Mouse (Mus musculus) ES-Bruce4 (cell line): ENCODE data around the gene Psma6. TPM values are rescaled to one million over a fixed set of nuclear protein-coding genes. Genes with fewer than 3 reads are reported as not detected.

Source experiments
- H3K27ac ChIP-seq: 2 replicates; pipeline ENCODE4 v1.5.1; 2012; ENCODE audit warnings: low read length, inconsistent platforms; ENCODE audit not compliant: insufficient read depth
- H3K27me3 ChIP-seq: 2 replicates; pipeline ENCODE4 v1.6.1; 2012; ENCODE audit warnings: mild to moderate bottlenecking, low read length, inconsistent platforms; ENCODE audit not compliant: control insufficient read depth, poor library complexity, insufficient read depth, severe bottlenecking
- H3K36me3 ChIP-seq: 2 replicates; pipeline ENCODE4 v1.6.1; 2012; ENCODE audit warnings: inconsistent platforms, mild to moderate bottlenecking, low read length, moderate library complexity; ENCODE audit not compliant: control insufficient read depth, poor library complexity, insufficient read depth, severe bottlenecking
- H3K4me1 ChIP-seq: one replicate; pipeline ENCODE4 v1.8.1; 2011; ENCODE audit warnings: low read length; ENCODE audit not compliant: control insufficient read depth, insufficient read depth
- H3K4me3 ChIP-seq: 2 replicates; pipeline ENCODE4 v1.5.1; 2011; ENCODE audit warnings: low read depth, mild to moderate bottlenecking, low read length
- H3K9ac ChIP-seq: 2 replicates; pipeline ENCODE4 v1.6.1; 2012; ENCODE audit warnings: low read depth, mild to moderate bottlenecking, inconsistent platforms; ENCODE audit not compliant: poor library complexity, severe bottlenecking
- H3K9me3 ChIP-seq: replicated peaks from 2 replicates; pipeline ENCODE4 v1.6.1; 2012; ENCODE audit warnings: mild to moderate bottlenecking, low read length, inconsistent platforms; ENCODE audit not compliant: control insufficient read depth, poor library complexity, insufficient read depth, severe bottlenecking
- CTCF ChIP-seq: IDR thresholded peaks from one replicate; pipeline ENCODE4 v1.8.1; 2011; ENCODE audit warnings: low read depth, low read length
- EP300 ChIP-seq: IDR thresholded peaks from 2 replicates; pipeline ENCODE4 v1.6.1; 2011; ENCODE audit warnings: low read depth, low read length; ENCODE audit not compliant: insufficient read depth
- POLR2A ChIP-seq: IDR thresholded peaks from one replicate; pipeline ENCODE4 v1.8.1; 2011; ENCODE audit warnings: low read length; ENCODE audit not compliant: insufficient read depth
- polyA plus RNA-seq: library from polyadenylated mRNA; stranded (reverse); fragments of >200 nt; gene quantifications from 2 replicates; pipeline ENCODE4 v1.2.4, GENCODE M21; 2011; ENCODE audit warnings: low read depth; ENCODE audit not compliant: missing spikeins, insufficient read depth, insufficient read length

Psma6 gene
- polyA plus RNA-seq, 1 experiment: 308 TPM

GRCm38 (mm10) chr12:55461767-55462166 lies 77.7 kb downstream of the Psma6 start:
- Histone ChIP-seq H3K9ac (no peak overlapping the region), H3K4me1 (no peaks in the 10 kb centered on the region), H3K9me3 (no peaks in the 10 kb centered on the region), H3K27ac (no peak overlapping the region), H3K4me3 (no peak overlapping the region), H3K36me3 (no peaks in the 10 kb centered on the region), H3K27me3 (no peaks in the 10 kb centered on the region)
- TF ChIP-seq EP300 (no peak), POLR2A (no peak), CTCF (no peak)

DNA sequence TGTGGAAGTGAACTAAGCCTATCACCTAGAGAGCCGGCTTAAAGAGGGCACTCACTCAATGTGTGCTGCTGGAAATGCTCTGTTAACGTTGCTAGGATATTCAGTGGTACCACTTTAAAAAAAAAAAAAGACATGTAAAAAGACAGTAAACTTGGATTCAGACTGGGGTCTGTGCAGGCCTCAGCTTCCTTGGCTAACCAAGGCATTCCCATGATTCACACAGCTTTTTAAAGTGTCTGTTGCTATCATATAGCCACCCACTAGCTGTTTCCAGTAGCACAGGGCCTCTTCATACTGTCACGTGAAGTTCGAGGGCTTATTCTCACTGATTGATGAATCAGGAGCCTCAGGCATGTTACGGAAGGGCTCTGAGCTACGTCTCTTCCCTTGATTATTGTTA lies 78.4 kb downstream of the Psma6 start:
- no peak overlapping the region for H3K9ac ChIP-seq
- no peak overlapping the region for H3K4me3 ChIP-seq
- no peaks in the 10 kb centered on the region for H3K4me1 ChIP-seq
- no peaks in the 10 kb centered on the region for H3K27me3 ChIP-seq
- H3K27ac ChIP-seq: no peak overlapping the region
- H3K36me3 ChIP-seq: no peaks in the 10 kb centered on the region
- no peak for TF ChIP-seq EP300
- no peak for TF ChIP-seq POLR2A
- TF ChIP-seq CTCF: no peak
- no peaks in the 10 kb centered on the region for H3K9me3 ChIP-seq

DNA sequence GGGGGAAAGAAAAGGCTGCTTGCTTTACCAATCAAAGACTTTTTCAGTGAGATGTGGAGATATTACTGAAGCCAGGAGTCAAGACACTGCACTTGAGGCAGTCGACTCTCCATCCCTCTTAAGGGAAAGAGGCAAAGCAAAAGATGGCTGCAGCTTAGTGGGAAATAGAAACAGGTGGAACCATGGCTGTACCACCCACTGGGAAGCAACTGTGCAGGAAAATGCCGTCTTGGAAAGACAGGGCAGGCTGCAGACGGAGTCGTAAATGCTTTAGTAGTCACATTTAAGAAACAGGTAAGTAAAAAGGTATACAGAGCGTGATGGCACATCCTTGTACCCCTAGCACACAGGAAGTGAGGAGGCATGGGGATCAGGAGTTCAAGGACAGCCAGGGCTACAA lies 79.1 kb downstream of the Psma6 start:
- Histone ChIP-seq H3K27me3 (no peaks in the 10 kb centered on the region), H3K4me3 (no peak overlapping the region), H3K27ac (no peak overlapping the region), H3K9ac (no peak overlapping the region), H3K9me3 (no peaks in the 10 kb centered on the region), H3K36me3 (no peaks in the 10 kb centered on the region), H3K4me1 (peaks cover 4% of the 10 kb centered on the region)
- TF ChIP-seq POLR2A: no peak
- TF ChIP-seq CTCF: no peak
- no peak for TF ChIP-seq EP300

DNA sequence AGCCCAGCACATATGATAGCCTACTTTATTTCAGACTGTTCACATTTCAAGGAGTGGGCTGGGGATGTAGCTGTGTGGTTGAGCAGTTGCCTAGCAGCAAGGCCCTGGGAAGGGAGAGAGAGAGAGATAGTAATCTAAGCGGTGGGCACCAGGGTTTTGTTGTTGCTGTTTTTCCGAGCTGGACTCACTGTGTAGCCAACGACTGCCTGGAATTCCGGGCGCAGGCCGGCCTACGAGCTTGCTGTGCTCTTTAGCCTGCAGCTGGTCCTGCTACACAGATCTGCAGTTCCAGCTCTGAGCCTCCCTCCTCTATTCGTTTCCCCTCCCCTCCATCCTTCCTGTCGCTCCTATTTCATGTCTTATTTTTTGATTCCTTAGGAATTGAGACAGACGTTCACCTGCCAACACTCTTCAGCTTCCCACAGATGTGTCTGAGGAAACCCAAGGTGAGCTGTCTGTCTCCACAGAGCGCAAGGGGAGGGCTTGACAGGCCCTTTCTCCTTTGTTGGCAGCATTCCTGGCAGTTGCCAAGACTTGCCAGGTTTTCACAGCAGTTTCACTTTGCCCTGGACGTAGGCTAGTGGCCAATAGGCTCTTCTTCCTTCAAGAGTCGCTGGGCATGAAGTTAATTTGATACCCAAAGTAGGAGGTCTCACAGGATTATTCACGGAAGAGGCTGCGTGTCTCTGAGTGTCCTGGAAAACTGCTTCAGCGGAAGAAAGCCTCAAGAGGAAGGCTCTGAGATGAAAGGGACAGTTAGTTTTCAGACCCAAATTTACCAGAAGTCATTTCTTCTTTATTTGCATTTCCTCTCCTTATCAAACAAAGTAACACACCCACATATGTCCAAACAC lies 80.2 kb downstream of the Psma6 start:
- Histone ChIP-seq H3K36me3 (no peaks in the 10 kb centered on the region), H3K4me3 (no peak overlapping the region), H3K27ac (no peak overlapping the region), H3K9me3 (no peaks in the 10 kb centered on the region), H3K27me3 (no peaks in the 10 kb centered on the region), H3K9ac (no peak overlapping the region), H3K4me1 (peaks cover 4% of the 10 kb centered on the region)
- TF ChIP-seq CTCF (no peak), EP300 (no peak), POLR2A (no peak)

GRCm38 (mm10) chr12:55464846-55465361 lies 80.9 kb downstream of the Psma6 start:
- Histone ChIP-seq H3K27ac (no peak overlapping the region), H3K4me1 (peaks cover 4% of the 10 kb centered on the region), H3K9me3 (no peaks in the 10 kb centered on the region)

DNA sequence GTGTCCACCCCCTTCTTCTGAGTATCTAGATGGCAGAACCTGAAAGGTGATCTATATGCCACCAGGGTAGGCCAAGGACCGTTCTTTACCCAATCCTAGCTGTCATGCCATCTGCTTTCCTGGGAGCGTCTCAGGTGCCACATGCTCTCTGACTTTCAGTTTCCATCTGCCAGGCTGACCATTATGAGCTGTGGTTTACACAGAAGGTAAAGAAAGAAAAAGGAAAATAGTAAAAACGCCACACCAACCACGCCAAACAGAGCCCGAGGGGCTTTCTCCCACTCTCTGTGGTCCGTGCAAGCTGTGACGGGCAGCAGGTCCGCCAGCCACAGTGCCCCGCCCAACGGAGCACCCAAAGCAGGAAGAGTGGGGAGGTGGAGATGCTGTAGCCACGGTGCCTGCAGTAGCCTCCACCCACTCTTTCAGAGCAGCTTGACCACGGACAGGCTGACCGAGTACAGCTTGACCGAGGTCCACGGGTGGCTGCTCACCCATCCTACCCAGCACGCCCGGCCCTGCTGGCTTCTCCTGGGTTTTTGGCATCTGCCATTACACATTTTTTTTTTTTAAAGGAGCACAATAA lies 81.5 kb downstream of the Psma6 start:
- Histone ChIP-seq H3K4me3 (no peak overlapping the region), H3K36me3 (no peaks in the 10 kb centered on the region), H3K27me3 (no peaks in the 10 kb centered on the region), H3K9me3 (no peaks in the 10 kb centered on the region), H3K9ac (no peak overlapping the region), H3K4me1 (peaks cover 6% of the 10 kb centered on the region), H3K27ac (no peak overlapping the region)
- TF ChIP-seq EP300 (no peak), CTCF (no peak), POLR2A (no peak)

More at GRCm38 (mm10) chr12:55464846-55465361, 80.9 kb downstream of the Psma6 start:
- TF ChIP-seq POLR2A (no peak), EP300 (no peak), CTCF (no peak)
- Histone ChIP-seq H3K36me3 (no peaks in the 10 kb centered on the region), H3K9ac (no peak overlapping the region), H3K27me3 (no peaks in the 10 kb centered on the region), H3K4me3 (no peak overlapping the region)
